Mouse (Mus musculus) liver, postnatal 0 days (tissue): Measurements from ENCODE around the gene Ccdc57. TPM values are rescaled to one million over a fixed set of nuclear protein-coding genes. Genes with fewer than 3 reads are reported as not detected.

ENCODE experiments used
- ATAC-seq: fragments of 200-750 bp; cut with Nextera tagmentation; 2 replicates; pipeline ENCODE4 v1.8.0; 2017; ENCODE audit warnings: mild to moderate bottlenecking, moderate library complexity
- DNase-seq: peaks from one replicate; pipeline ENCODE4 v3.0.0-alpha.2; 2016
- H3K27ac ChIP-seq: fragments of 300-500 bp; sonication (generic); 2 replicates; pipeline ENCODE4 v1.5.1; 2014; ENCODE audit warnings: antibody characterized with exemption, moderate library complexity, mild to moderate bottlenecking, low read depth
- H3K27me3 ChIP-seq: fragments of 300-500 bp; sonication (generic); 2 replicates; pipeline ENCODE4 v1.6.1; 2014; ENCODE audit warnings: low read length, control low read depth, mixed read lengths; ENCODE audit not compliant: insufficient read depth
- H3K36me3 ChIP-seq: fragments of 300-500 bp; sonication (generic); replicated peaks from 2 replicates; pipeline ENCODE4 v1.6.1; 2014; ENCODE audit warnings: mild to moderate bottlenecking, control low read depth, low read length, moderate library complexity, mixed read lengths; ENCODE audit not compliant: insufficient read depth
- H3K4me1 ChIP-seq: fragments of 300-500 bp; sonication (generic); 2 replicates; pipeline ENCODE4 v1.6.1; 2014; ENCODE audit warnings: antibody characterized with exemption, mild to moderate bottlenecking, control low read depth; ENCODE audit not compliant: insufficient read depth
- H3K4me2 ChIP-seq: fragments of 300-500 bp; sonication (generic); 2 replicates; pipeline ENCODE4 v1.6.1; 2014; ENCODE audit warnings: low read depth, mild to moderate bottlenecking, low read length, moderate library complexity, mixed read lengths
- H3K4me3 ChIP-seq: fragments of 300-500 bp; sonication (generic); 2 replicates; pipeline ENCODE4 v1.5.1; 2014; ENCODE audit warnings: low read depth, low read length
- H3K9ac ChIP-seq: fragments of 300-500 bp; sonication (generic); replicated peaks from 2 replicates; pipeline ENCODE4 v1.6.1; 2014; ENCODE audit warnings: mild to moderate bottlenecking, moderate library complexity
- H3K9me3 ChIP-seq: fragments of 300-500 bp; sonication (generic); 2 replicates; pipeline ENCODE4 v1.6.1; 2016; ENCODE audit warnings: mild to moderate bottlenecking, control low read depth, low read length, mixed read lengths
- CTCF ChIP-seq: sonication (generic); IDR thresholded peaks from 2 replicates; pipeline ENCODE4 v1.5.1; 2016; ENCODE audit warnings: antibody characterized with exemption, low read depth
- EP300 ChIP-seq: IDR thresholded peaks from 2 replicates; pipeline ENCODE4 v1.6.1; 2016; ENCODE audit warnings: antibody characterized with exemption, low read depth, mild to moderate bottlenecking
- WGBS: fragments of 180-500 bp; shearing (Covaris S2); extraction: QIAGEN DNeasy Blood & Tissue Kit; methylation state at CpG from one replicate; pipeline ENCODE4 v1.1.7; 2014; ENCODE audit not compliant: insufficient replicate concordance; 5-methylcytosine and 5-hydroxymethylcytosine counted together
- polyA plus RNA-seq: library from polyadenylated mRNA; unstranded; fragments of >200 nt; fragmentation: Nextera tagmentation; extraction: Ambion mirVana; gene quantifications from 2 replicates; pipeline ENCODE4 v1.2.1, GENCODE M21; 2015

Ccdc57 gene
- polyA plus RNA-seq, 1 experiment from 2014 or later = 1.4 TPM

DNA sequence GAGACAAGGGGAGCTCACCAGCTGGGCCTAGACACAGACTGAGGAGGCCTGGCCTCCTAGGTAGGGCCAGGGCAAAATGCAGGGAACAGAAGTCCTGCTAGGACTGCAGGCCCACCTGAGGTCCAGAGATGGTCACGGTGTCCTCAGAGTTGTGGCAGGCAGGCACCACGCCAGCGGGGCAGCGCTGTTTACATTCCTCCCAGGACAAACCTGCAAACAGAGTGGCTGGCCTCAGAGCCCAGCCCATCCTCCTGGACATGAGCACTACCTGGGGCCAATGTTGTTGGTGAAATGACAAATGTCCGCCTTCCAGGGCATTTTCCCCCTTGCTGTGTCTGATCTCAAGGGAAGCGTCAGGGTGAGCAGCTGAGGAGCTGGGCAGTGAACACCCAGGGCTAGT, 115.3 kb downstream of the Ccdc57 start:
- Histone ChIP-seq H3K36me3 (peaks cover 84% of the 10 kb centered on the region), H3K27me3 (no peaks in the 10 kb centered on the region), H3K4me1 (peaks cover 3% of the 10 kb centered on the region), H3K4me2 (no peak overlapping the region), H3K27ac (no peak overlapping the region), H3K4me3 (no peak overlapping the region), H3K9me3 (no peaks in the 10 kb centered on the region), H3K9ac (no peak overlapping the region)
- DNase-seq (peak; percentile 54), ATAC-seq (peak; percentile 49)
- TF ChIP-seq EP300 (no peak), CTCF (no peak)
- WGBS = 84% methylated on average over 6 of the region's 6 CpGs

DNA sequence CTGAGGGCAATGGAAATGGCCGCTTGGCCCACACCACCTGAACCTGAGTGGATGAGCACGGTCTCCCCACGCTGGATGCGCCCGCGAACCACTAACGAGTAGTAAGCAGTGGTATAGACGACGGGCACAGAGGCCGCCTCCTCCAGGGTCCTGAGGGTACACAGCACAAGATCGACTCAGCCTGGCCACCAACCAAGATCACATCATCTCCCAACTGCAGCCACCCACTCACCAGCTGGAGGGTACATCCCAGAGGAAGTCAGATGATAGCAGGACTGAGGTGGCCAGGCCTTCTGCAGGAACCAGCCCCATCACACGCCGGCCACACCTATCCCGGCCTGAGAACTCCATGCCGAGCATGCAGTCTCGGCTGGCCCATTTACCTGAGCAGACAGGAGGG, 120.6 kb downstream of the Ccdc57 start:
- H3K9ac ChIP-seq = no peak overlapping the region
- no peak overlapping the region for H3K4me2 ChIP-seq
- 86% methylated on average over 16 of the region's 16 CpGs for WGBS
- no peak overlapping the region for H3K27ac ChIP-seq
- no peaks in the 10 kb centered on the region for H3K4me1 ChIP-seq
- H3K9me3 ChIP-seq = no peaks in the 10 kb centered on the region
- peaks cover 99% of the 10 kb centered on the region for H3K36me3 ChIP-seq
- no peak for ATAC-seq
- DNase-seq = no peak
- TF ChIP-seq EP300 (no peak), CTCF (no peak)
- H3K4me3 ChIP-seq = no peak overlapping the region
- no peaks in the 10 kb centered on the region for H3K27me3 ChIP-seq

DNA sequence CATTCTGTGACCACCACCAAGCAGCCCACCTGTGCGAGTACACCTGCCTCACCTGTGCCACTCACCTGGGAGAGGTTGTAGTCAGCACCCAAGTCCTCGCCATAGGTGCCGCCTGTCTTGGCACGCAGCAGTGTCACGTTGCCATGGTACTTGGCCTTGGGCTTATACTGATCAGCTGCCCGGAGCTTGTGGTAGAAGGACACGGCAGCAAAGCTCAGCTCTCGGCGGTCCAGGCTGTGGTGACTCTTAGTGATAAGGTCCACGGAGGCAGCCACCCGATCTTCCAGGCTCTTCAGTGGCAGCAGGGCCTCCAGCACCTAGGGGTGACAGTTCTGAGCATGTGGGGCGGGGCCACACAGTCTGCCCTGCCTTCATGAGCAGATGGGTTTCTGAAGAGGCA, 124.7 kb downstream of the Ccdc57 start:
- no peak for TF ChIP-seq CTCF
- no peak for TF ChIP-seq EP300
- H3K4me1 ChIP-seq = no peaks in the 10 kb centered on the region
- H3K4me2 ChIP-seq = no peak overlapping the region
- DNase-seq (no peak), ATAC-seq (no peak)
- H3K9me3 ChIP-seq = no peaks in the 10 kb centered on the region
- H3K27ac ChIP-seq = no peak overlapping the region
- H3K9ac ChIP-seq = no peak overlapping the region
- 89% methylated on average over 12 of the region's 12 CpGs for WGBS
- no peaks in the 10 kb centered on the region for H3K27me3 ChIP-seq
- H3K36me3 ChIP-seq = peaks cover 69% of the 10 kb centered on the region
- no peak overlapping the region for H3K4me3 ChIP-seq

DNA sequence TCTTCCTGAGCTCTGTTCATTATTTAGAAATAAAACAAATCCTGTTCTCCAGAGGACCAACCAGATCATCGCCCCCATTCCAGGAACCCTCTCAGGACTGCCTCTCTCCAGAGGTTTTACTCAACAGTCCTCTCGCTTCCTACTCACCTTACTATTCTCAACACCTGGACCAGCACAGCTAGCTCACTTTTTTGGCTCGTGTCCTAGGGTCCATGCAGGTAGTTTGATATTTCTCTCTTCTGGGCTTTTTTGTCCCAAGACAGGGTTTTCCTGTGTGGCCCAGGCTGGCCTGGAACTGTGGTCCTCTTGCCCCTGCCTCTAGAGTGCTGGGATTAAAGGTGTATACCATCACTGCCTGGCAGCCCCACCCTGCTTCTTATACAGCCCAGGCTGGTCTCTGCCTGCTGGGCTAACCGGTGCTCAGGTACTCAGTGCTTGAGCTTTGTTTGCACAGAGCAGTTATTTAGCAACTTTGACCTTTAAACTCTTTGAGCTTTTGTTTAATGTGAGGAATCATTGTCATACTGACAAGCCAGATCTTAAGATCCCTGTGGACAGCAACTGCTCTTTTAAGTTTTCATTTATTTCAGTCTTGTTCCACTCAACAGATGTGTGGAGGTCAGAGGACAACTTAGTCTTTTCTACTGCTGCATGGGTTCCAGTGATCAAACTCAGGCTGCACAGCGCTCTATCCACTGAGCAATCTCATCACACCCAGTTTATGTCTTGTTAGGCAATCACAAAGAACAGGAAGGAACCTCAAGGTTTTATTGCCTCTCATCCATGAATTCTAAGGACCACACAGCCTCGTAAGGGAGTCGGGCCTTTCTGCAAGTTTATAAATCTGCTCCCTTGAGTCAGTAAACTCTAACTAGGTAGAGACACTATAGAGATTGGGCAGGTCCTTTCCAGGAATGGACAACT, 127.0 kb downstream of the Ccdc57 start:
- Histone ChIP-seq H3K27ac (no peak overlapping the region), H3K36me3 (peaks cover 45% of the 10 kb centered on the region), H3K4me3 (no peak overlapping the region), H3K9ac (no peak overlapping the region), H3K4me1 (no peaks in the 10 kb centered on the region), H3K27me3 (no peaks in the 10 kb centered on the region), H3K4me2 (no peak overlapping the region), H3K9me3 (no peaks in the 10 kb centered on the region)
- 76% methylated on average over 7 of the region's 7 CpGs for WGBS
- ATAC-seq (peak; percentile 32; the same call in 1 of the 2 replicates), DNase-seq (no peak)
- TF ChIP-seq EP300 (no peak), CTCF (no peak)

DNA sequence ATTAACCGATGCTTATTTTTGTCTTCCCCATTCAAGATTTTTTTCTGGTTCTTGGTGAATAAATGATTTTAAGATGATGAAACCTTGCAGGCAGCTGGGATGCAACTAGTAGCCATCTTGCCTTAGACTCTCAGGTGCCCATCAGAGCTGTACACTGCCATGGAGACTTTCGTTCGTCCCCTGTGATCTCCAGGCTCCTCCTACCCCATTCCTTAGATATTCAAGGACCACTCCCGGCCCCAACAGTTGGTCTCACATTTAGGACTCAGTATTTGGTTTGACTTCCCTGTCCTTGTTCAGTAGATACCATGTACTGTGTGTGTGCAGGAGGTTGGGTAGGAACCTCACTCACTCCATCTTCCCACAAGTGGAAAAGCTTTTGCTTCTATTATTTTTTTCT, 127.9 kb downstream of the Ccdc57 start:
- DNase-seq (no peak), ATAC-seq (no peak)
- no peak overlapping the region for H3K27ac ChIP-seq
- H3K9me3 ChIP-seq = no peaks in the 10 kb centered on the region
- no peaks in the 10 kb centered on the region for H3K27me3 ChIP-seq
- no peak overlapping the region for H3K9ac ChIP-seq
- TF ChIP-seq CTCF (no peak), EP300 (no peak)
- 70% methylated on average over 4 of the region's 4 CpGs for WGBS
- H3K4me2 ChIP-seq = no peak overlapping the region
- H3K36me3 ChIP-seq = peaks cover 36% of the 10 kb centered on the region
- no peak overlapping the region for H3K4me3 ChIP-seq
- H3K4me1 ChIP-seq = peaks cover 3% of the 10 kb centered on the region; the same call in 1 of the 2 replicates

DNA sequence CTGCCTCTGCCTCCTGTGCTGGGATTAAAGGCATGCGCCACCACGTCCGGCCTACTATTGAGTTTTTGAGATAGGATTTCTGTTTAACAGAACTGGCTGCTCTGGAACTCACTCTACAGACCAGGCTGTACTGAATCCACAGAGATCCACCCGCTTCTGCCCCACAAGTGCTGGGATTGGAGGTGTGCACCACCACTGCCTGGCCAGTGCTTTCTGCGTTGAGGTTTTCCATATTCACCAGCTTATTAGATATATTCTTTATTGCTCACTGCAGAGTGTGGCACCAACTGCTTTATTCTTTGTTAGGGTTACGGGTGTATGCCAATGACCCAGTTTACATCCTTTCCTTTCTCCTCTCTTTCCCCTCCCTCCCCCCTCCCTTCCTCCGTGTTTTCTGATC, 128.4 kb downstream of the Ccdc57 start:
- WGBS = 77% methylated on average over 7 of the region's 7 CpGs

More for the DNA sequence above, 128.4 kb downstream of the Ccdc57 start:
- ATAC-seq = no peak
- Histone ChIP-seq H3K27ac (no peak overlapping the region), H3K9me3 (no peaks in the 10 kb centered on the region), H3K4me3 (no peak overlapping the region), H3K9ac (no peak overlapping the region), H3K36me3 (peaks cover 31% of the 10 kb centered on the region), H3K4me2 (no peak overlapping the region), H3K27me3 (no peaks in the 10 kb centered on the region), H3K4me1 (peaks cover 3% of the 10 kb centered on the region; the same call in 1 of the 2 replicates)
- TF ChIP-seq CTCF (no peak), EP300 (no peak)
- DNase-seq = no peak
